Comparison of ENCODE assay signal across 10 mouse cellular contexts in genomic region chr12:8402084-8402483, GRCm38 (mm10).
A peak's percentile ranks its signal among the peaks of the same experiment; 100 is the strongest.
DNase-seq lines count a peak whose midpoint lies in the region; ATAC-seq and TF ChIP-seq lines count a peak whose summit lies in the region.
"Had no signal": no experiment of that assay in that cellular context is flagged by ENCODE, and none has a peak within 500 bp of the region (broad histone marks: within the 10 kb centered on the region; RNA-seq: fewer than 3 reads in every experiment).

No protein-coding gene starts in this region.

- H3K36me3 ChIP-seq in heart, embryonic 11.5 days (ENCODE audit: control insufficient read depth, insufficient read depth, low read length) = no peaks in the 10 kb centered on the region
- H3K36me3 ChIP-seq in kidney, embryonic 15.5 days = no peaks in the 10 kb centered on the region
- H3K36me3 ChIP-seq in stomach, embryonic 14.5 days (ENCODE audit: control insufficient read depth, insufficient read depth, low read length) = no peaks in the 10 kb centered on the region

- no peak overlapping the region for H3K27ac ChIP-seq in heart, embryonic 11.5 days (ENCODE audit: low read depth, low read length)
- peak overlapping the region; percentile 32; the same call in 1 of the 2 replicates for H3K27ac ChIP-seq in kidney, embryonic 15.5 days
- no peak overlapping the region; the same call in 1 of the 2 replicates for H3K27ac ChIP-seq in stomach, embryonic 14.5 days (ENCODE audit: low read length)
- H3K27ac ChIP-seq in cerebellum, adult 2 months (ENCODE audit: insufficient read depth, low read length) = no peak overlapping the region

- WGBS in heart, embryonic 11.5 days (ENCODE audit: insufficient replicate concordance) = 27% methylated on average over 5 of the region's 5 CpGs
- 23% methylated on average over 5 of the region's 5 CpGs for WGBS in kidney, embryonic 15.5 days
- 23% methylated on average over 5 of the region's 5 CpGs for WGBS in stomach, embryonic 14.5 days
- 45% methylated on average over 5 of the region's 5 CpGs for WGBS in cerebellum, adult 2 months

- 0 out of 2 replicates have a peak overlapping the region, but pooled peaks have one; percentile 22 for H3K9ac ChIP-seq in heart, embryonic 11.5 days (ENCODE audit: low read depth, low read length)
- no peak overlapping the region for H3K9ac ChIP-seq in kidney, embryonic 15.5 days
- H3K9ac ChIP-seq in stomach, embryonic 14.5 days (replicated peaks; ENCODE audit: low read depth, low read length) = no peak overlapping the region

- H3K4me3 ChIP-seq in heart, embryonic 11.5 days (ENCODE audit: low read depth, low read length) = no peak overlapping the region
- H3K4me3 ChIP-seq in kidney, embryonic 15.5 days (replicated peaks) = no peak overlapping the region
- no peak overlapping the region for H3K4me3 ChIP-seq in stomach, embryonic 14.5 days (ENCODE audit: low read depth, low read length)
- no peak overlapping the region for H3K4me3 ChIP-seq in cerebellum, adult 2 months (replicated peaks; ENCODE audit: insufficient read depth, low read depth, low read length)

- no peak for TF ChIP-seq CTCF in cerebellum, adult 2 months (IDR thresholded peaks at IDR 0.05; ENCODE audit: borderline replicate concordance, insufficient read depth, low read depth, low read length)

- no peak overlapping the region for H3K4me2 ChIP-seq in heart, embryonic 11.5 days
- no peak overlapping the region for H3K4me2 ChIP-seq in kidney, embryonic 15.5 days
- H3K4me2 ChIP-seq in stomach, embryonic 14.5 days (replicated peaks; ENCODE audit: low read depth, low read length) = no peak overlapping the region

- TF ChIP-seq POLR2A in cerebellum, adult 2 months (IDR thresholded peaks at IDR 0.05; ENCODE audit: borderline replicate concordance, insufficient read depth, low read length) = no peak

- no peak for DNase-seq in heart, postnatal 10 days
- DNase-seq in lung, postnatal 10 days = peak; percentile 56
- no peak for DNase-seq in lung, postnatal 25 days (ENCODE audit: low spot score)
- DNase-seq in cerebellum, adult 2 months = no peak
- no peak for DNase-seq in spleen, postnatal 14 days (ENCODE audit: low spot score in 2 of 2)
- DNase-seq: cerebellum, adult 18-20 months; layer of hippocampus, postnatal 36 days had no signal

- intact Hi-C loops in heart, postnatal 10 days (cut with DNase I) = no loop called here

- peak; percentile 69 for ATAC-seq in heart, embryonic 11.5 days (replicated peaks; ENCODE audit: insufficient number of reproducible peaks, low FRiP score, low TSS enrichment)
- ATAC-seq in kidney, embryonic 15.5 days (replicated peaks; ENCODE audit: low FRiP score) = peak; percentile 78; the same call in 1 of the 2 replicates
- peak; percentile 84; the same call in 1 of the 2 replicates for ATAC-seq in stomach, embryonic 14.5 days (ENCODE audit: insufficient number of reproducible peaks, insufficient read depth, low FRiP score, low read depth)

- H3K9me3 ChIP-seq in heart, embryonic 11.5 days (replicated peaks; ENCODE audit: control insufficient read depth, low read length) = no peaks in the 10 kb centered on the region
- H3K9me3 ChIP-seq in kidney, embryonic 15.5 days (replicated peaks) = no peaks in the 10 kb centered on the region
- no peaks in the 10 kb centered on the region for H3K9me3 ChIP-seq in stomach, embryonic 14.5 days (ENCODE audit: control insufficient read depth, low read depth, low read length)

- no peaks in the 10 kb centered on the region for H3K27me3 ChIP-seq in heart, embryonic 11.5 days (ENCODE audit: control insufficient read depth, insufficient read depth, low read length)
- no peaks in the 10 kb centered on the region for H3K27me3 ChIP-seq in kidney, embryonic 15.5 days
- no peaks in the 10 kb centered on the region for H3K27me3 ChIP-seq in stomach, embryonic 14.5 days (ENCODE audit: control insufficient read depth, insufficient read depth, low read length)
- H3K27me3 ChIP-seq in cerebellum, adult 2 months (ENCODE audit: control insufficient read depth, insufficient read depth, low read length) = no peaks in the 10 kb centered on the region

- peaks cover 11% of the 10 kb centered on the region for H3K4me1 ChIP-seq in heart, embryonic 11.5 days (ENCODE audit: control insufficient read depth, insufficient read depth, low read length)
- peaks cover 10% of the 10 kb centered on the region for H3K4me1 ChIP-seq in kidney, embryonic 15.5 days
- H3K4me1 ChIP-seq in stomach, embryonic 14.5 days (ENCODE audit: control insufficient read depth, insufficient read depth, low read length) = no peaks in the 10 kb centered on the region
- no peaks in the 10 kb centered on the region for H3K4me1 ChIP-seq in cerebellum, adult 2 months (ENCODE audit: control insufficient read depth, insufficient read depth, low read length)
